Mouse (Mus musculus) myocyte (in vitro differentiated cells): ENCODE data around the gene Cfap299.

Source experiments
- E2F4 ChIP-seq: IDR thresholded peaks from one replicate; pipeline ENCODE4 v1.6.1; 2011; ENCODE audit warnings: mild to moderate bottlenecking, control low read depth, moderate library complexity; ENCODE audit not compliant: insufficient read depth
- MAX ChIP-seq: IDR thresholded peaks from one replicate; pipeline ENCODE4 v1.6.1; 2011; ENCODE audit warnings: low read depth, mild to moderate bottlenecking, control low read depth
- POLR2A ChIP-seq: IDR thresholded peaks from one replicate; pipeline ENCODE4 v1.6.1; 2011; ENCODE audit warnings: low read depth, mild to moderate bottlenecking, control low read depth, moderate library complexity; ENCODE audit not compliant: insufficient read length
- POLR2AphosphoS2 ChIP-seq: IDR thresholded peaks from one replicate; pipeline ENCODE4 v1.6.1; 2011; ENCODE audit warnings: low read depth, control low read depth; ENCODE audit not compliant: insufficient read length
- TCF12 ChIP-seq: IDR thresholded peaks from one replicate; pipeline ENCODE4 v1.6.1; 2011; ENCODE audit warnings: mild to moderate bottlenecking, control low read depth; ENCODE audit not compliant: poor library complexity, insufficient read depth, severe bottlenecking
- USF1 ChIP-seq: IDR thresholded peaks from one replicate; pipeline ENCODE4 v1.6.1; 2011; ENCODE audit warnings: low read depth, mild to moderate bottlenecking, control low read depth, moderate library complexity

- no peak for TF ChIP-seq POLR2A
- TF ChIP-seq TCF12: no peak
- no peak for TF ChIP-seq POLR2AphosphoS2
- TF ChIP-seq E2F4: no peak
- no peak for TF ChIP-seq MAX
- no peak for TF ChIP-seq USF1
These were observed 221.2 kb downstream of the Cfap299 start for GRCm38 (mm10) chr5:98550285-98550684.
